Mouse (Mus musculus) intestine, embryonic 16.5 days (tissue): ENCODE results near the gene Pkn2. TPM values are rescaled to one million over a fixed set of nuclear protein-coding genes. Genes with fewer than 3 reads are reported as not detected.

ENCODE experiments used
- ATAC-seq: fragments of 200-750 bp; cut with Nextera tagmentation; 2 replicates; pipeline ENCODE4 v1.8.0; 2017; ENCODE audit warnings: moderate TSS enrichment, moderate library complexity
- H3K27ac ChIP-seq: fragments of 300-500 bp; sonication (generic); 2 replicates; pipeline ENCODE4 v1.5.1; 2014; ENCODE audit warnings: mild to moderate bottlenecking, low read length
- H3K27me3 ChIP-seq: fragments of 300-500 bp; sonication (generic); replicated peaks from 2 replicates; pipeline ENCODE4 v1.6.1; 2014; ENCODE audit warnings: low read length, control low read depth, mixed read lengths; ENCODE audit not compliant: control insufficient read depth, insufficient read depth
- H3K36me3 ChIP-seq: fragments of 300-500 bp; sonication (generic); 2 replicates; pipeline ENCODE4 v1.6.1; 2014; ENCODE audit warnings: low read length, control low read depth; ENCODE audit not compliant: control insufficient read depth, insufficient read depth
- H3K4me1 ChIP-seq: fragments of 300-500 bp; sonication (generic); 2 replicates; pipeline ENCODE4 v1.6.1; 2014; ENCODE audit warnings: low read length, control low read depth, mixed read lengths; ENCODE audit not compliant: control insufficient read depth, insufficient read depth
- H3K4me2 ChIP-seq: fragments of 300-500 bp; sonication (generic); 2 replicates; pipeline ENCODE4 v1.6.1; 2014; ENCODE audit warnings: low read depth, low read length, control low read depth
- H3K4me3 ChIP-seq: fragments of 300-500 bp; sonication (generic); 2 replicates; pipeline ENCODE4 v1.5.1; 2014; ENCODE audit warnings: mild to moderate bottlenecking, low read length
- H3K9ac ChIP-seq: fragments of 300-500 bp; sonication (generic); 2 replicates; pipeline ENCODE4 v1.6.1; 2014; ENCODE audit warnings: low read depth, low read length
- H3K9me3 ChIP-seq: fragments of 300-500 bp; sonication (generic); 2 replicates; pipeline ENCODE4 v1.6.1; 2016; ENCODE audit warnings: low read length, control low read depth; ENCODE audit not compliant: control insufficient read depth
- whole genome bisulfite sequencing: fragments of 180-500 bp; shearing (Covaris S2); extraction: QIAGEN DNeasy Blood & Tissue Kit; methylation state at CpG from one replicate; pipeline ENCODE4 v1.1.7; 2014; 5-methylcytosine and 5-hydroxymethylcytosine counted together
- polyA plus RNA-seq: library from polyadenylated mRNA; unstranded; fragments of >200 nt; fragmentation: Nextera tagmentation; extraction: Ambion mirVana; gene quantifications from 2 replicates; pipeline ENCODE4 v1.2.1, GENCODE M21; 2015

Gene Pkn2
- polyA plus RNA-seq, 1 experiment from 2014 or later: 30.8 TPM

DNA sequence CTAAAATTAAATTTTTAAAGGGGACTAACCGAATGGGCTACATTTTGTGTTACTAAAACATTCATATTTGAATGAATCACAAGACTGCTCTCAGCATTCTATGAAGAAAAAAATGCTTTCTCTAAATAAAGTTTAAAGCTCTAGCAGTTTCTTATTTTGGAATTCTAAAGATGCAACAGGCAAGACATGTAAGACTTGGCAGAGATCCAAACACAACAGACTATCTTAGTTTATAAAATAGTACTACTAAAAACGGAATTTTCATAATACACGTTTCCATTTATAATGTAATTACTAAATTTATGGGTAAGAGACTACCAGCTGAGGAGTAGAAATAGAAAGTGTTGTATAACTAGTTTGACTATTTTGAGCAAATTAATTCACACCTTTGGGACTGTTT lies 30.2 kb downstream of the Pkn2 start:
- H3K4me1 ChIP-seq: no peaks in the 10 kb centered on the region
- H3K27ac ChIP-seq: no peak overlapping the region
- WGBS: 51% methylated on average over 3 of the region's 3 CpGs
- H3K9ac ChIP-seq: no peak overlapping the region
- H3K36me3 ChIP-seq: no peaks in the 10 kb centered on the region
- H3K9me3 ChIP-seq: no peaks in the 10 kb centered on the region
- no peak for ATAC-seq
- no peaks in the 10 kb centered on the region for H3K27me3 ChIP-seq
- H3K4me2 ChIP-seq: no peak overlapping the region
- no peak overlapping the region for H3K4me3 ChIP-seq

DNA sequence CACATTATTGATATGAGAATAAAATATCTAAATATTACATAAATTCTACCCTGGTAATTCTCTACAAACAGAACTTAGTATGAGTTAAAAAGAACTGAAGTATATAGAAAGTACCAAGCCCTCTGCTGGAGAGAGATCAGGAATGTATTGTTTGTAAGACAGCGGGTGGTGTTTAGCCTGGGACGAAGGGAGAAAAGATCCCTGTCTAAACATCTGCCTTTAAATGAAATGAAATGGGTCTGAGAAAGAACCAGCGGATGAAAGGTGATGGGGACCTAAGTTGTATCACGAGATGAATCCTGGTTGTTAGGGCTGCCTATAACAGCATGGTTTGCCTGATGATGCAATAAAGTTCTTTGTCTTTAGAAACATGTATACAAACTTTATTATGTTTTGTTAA lies 41.8 kb downstream of the Pkn2 start:
- Histone ChIP-seq H3K36me3 (0 out of 2 replicates have a peak, but pooled peaks cover 2% of the 10 kb centered on the region), H3K27ac (no peak overlapping the region), H3K4me3 (no peak overlapping the region), H3K9me3 (no peaks in the 10 kb centered on the region), H3K4me1 (0 out of 2 replicates have a peak, but pooled peaks cover 5% of the 10 kb centered on the region), H3K27me3 (no peaks in the 10 kb centered on the region), H3K9ac (no peak overlapping the region), H3K4me2 (no peak overlapping the region)
- WGBS: 61% methylated on average over 4 of the region's 4 CpGs
- ATAC-seq: no peak

DNA sequence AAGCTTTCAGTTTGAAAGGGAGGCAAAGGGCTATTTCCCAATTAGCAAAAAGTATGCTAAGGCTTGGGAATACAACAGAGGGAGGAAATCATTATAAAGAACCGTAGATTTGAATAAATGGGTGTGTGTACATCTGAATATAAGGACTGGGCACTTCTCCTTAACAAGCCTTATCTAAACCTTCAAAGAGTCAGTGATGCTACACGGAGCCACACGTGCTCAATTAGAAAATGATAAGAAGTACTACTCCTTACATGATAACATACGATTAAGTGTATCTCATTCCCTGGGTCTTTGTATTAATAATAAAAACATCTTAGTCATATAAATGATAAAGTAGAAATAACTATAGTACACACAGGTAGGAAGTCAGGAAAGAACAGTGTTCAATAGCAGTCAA lies 47.0 kb downstream of the Pkn2 start:
- Histone ChIP-seq H3K4me3 (no peak overlapping the region), H3K36me3 (0 out of 2 replicates have a peak, but pooled peaks cover 2% of the 10 kb centered on the region), H3K9ac (no peak overlapping the region), H3K4me1 (no peaks in the 10 kb centered on the region), H3K27me3 (no peaks in the 10 kb centered on the region), H3K4me2 (no peak overlapping the region), H3K9me3 (no peaks in the 10 kb centered on the region), H3K27ac (no peak overlapping the region)
- ATAC-seq: no peak
- 87% methylated on average over 4 of the region's 4 CpGs for WGBS

DNA sequence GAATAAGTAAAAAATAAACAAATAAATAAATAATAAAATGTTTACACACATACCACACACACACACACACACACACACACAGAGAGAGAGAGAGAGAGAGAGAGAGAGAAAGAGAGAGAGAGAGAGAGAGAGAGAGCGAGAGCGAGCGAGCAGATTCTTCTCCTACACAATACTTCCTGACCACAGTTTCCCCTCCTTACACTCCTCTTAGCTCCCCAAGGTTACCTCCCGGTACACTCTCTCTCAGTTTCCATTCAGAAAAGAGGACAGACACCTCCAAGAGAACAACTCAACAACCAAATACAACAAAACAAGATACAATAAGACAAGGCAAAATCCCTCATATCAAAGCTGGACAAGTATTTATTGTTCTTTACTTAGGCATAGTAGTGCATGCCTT lies 47.8 kb downstream of the Pkn2 start:
- no peak overlapping the region for H3K9ac ChIP-seq
- no peak overlapping the region for H3K4me3 ChIP-seq
- 0 out of 2 replicates have a peak, but pooled peaks cover 2% of the 10 kb centered on the region for H3K36me3 ChIP-seq
- H3K9me3 ChIP-seq: no peaks in the 10 kb centered on the region
- H3K4me2 ChIP-seq: no peak overlapping the region
- ATAC-seq: no peak
- H3K4me1 ChIP-seq: no peaks in the 10 kb centered on the region
- H3K27me3 ChIP-seq: no peaks in the 10 kb centered on the region
- WGBS: 90% methylated on average over 4 of the region's 4 CpGs
- H3K27ac ChIP-seq: no peak overlapping the region

DNA sequence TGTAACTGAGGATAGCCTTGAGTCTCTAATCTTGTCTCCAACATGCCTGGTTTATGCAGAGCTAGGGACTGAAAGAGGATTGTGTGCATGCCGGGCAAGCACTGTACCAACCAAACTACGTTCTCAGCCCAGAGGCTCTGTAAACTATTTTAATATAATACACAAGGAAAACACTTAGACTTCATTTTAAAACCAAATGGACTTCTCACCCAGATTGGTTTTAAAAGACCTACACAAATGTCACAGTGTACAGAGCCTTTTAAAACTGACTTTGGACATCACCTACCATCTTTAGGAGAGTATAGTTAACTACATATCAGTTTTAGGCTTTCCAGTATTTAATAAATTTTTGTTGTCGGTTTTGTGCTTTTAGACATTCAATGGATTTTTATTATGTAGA lies 48.9 kb downstream of the Pkn2 start:
- Histone ChIP-seq H3K27me3 (no peaks in the 10 kb centered on the region), H3K36me3 (no peaks in the 10 kb centered on the region), H3K4me2 (no peak overlapping the region), H3K27ac (no peak overlapping the region), H3K4me1 (no peaks in the 10 kb centered on the region), H3K9ac (no peak overlapping the region), H3K9me3 (no peaks in the 10 kb centered on the region), H3K4me3 (no peak overlapping the region)
- ATAC-seq: no peak
- WGBS: 90% methylated on average over 3 of the region's 3 CpGs

DNA sequence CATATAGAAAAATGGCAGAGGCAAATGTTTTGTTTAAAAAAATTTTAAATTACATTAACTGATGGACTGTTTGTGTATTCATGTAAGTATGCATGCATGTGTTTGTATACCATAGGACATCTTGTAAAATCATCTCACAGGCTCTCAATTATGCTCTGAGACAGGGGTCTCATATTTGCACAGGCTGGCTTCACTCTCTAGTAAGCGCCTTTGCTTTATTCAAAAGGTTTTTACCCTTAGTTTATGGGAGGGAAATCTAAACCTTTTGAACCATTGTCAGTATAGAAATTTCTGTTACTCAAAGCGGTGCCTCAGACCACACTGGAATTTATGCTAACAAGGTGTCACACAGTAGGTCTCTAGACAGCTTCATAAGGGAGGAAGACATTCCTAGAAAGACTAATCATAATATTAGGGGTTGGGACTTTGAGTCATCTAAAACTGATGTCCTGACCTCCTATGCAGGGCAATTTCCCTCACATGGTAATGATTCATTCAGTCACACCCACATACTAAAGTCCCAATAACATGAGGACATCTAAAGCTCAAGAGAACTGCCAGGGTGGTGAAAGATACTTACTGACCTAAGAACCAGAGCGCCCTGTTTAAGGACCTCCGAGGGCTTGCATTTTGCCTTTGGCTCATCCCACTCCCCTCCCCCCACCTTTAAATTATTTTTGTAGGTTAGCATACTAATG lies 55.2 kb downstream of the Pkn2 start:
- Histone ChIP-seq H3K36me3 (no peaks in the 10 kb centered on the region), H3K9me3 (no peaks in the 10 kb centered on the region), H3K4me3 (no peak overlapping the region), H3K4me1 (no peaks in the 10 kb centered on the region), H3K4me2 (no peak overlapping the region), H3K9ac (no peak overlapping the region), H3K27ac (no peak overlapping the region), H3K27me3 (no peaks in the 10 kb centered on the region)
- ATAC-seq: peak; percentile 82
- WGBS: 92% methylated on average over 4 of the region's 4 CpGs

DNA sequence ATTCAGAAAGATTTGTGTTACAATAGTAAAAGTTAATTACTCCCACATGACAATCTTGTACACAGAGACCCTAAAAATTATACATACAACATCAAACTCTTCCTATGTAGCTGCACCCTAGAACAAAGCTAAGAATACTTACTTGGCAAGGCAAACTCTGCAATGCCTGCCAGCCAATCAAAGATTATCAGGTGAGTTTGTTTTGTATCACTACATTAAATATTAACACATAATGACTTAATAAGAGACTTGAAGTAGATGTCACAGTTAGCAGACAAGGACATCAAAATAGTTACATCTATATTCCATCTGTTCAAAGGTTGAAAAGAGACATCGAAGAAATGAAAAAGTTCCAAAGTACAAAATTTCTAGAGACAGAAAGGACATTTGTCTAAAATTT lies 58.2 kb downstream of the Pkn2 start:
- WGBS: 67% methylated on average over 1 of the region's 1 CpGs
- no peaks in the 10 kb centered on the region for H3K27me3 ChIP-seq
- no peaks in the 10 kb centered on the region for H3K4me1 ChIP-seq
- H3K4me2 ChIP-seq: no peak overlapping the region
- H3K9ac ChIP-seq: no peak overlapping the region
- H3K27ac ChIP-seq: no peak overlapping the region
- H3K4me3 ChIP-seq: no peak overlapping the region
- no peaks in the 10 kb centered on the region for H3K9me3 ChIP-seq
- no peaks in the 10 kb centered on the region for H3K36me3 ChIP-seq
- no peak for ATAC-seq

DNA sequence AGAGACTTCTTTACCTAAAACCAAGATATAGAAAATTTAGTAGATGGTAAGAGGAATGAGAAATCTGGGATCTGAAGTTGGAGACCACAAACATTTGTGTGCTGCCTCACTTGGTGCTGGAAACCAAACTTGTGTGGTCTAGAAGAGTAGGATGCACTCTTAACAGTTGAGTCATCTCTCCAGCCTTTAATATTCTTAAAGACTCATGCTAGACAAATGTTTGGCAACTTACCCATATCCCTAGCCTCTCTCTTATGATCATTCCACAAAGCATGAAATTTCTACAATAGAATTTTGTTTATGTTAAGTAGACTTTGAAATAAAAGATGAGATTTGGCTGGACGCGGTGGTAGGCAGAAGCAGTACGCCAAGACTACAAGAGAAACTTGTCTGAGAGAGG lies 64.3 kb downstream of the Pkn2 start:
- Histone ChIP-seq H3K9me3 (no peaks in the 10 kb centered on the region), H3K36me3 (no peaks in the 10 kb centered on the region), H3K4me2 (no peak overlapping the region), H3K27me3 (no peaks in the 10 kb centered on the region), H3K9ac (no peak overlapping the region), H3K4me3 (no peak overlapping the region), H3K4me1 (no peaks in the 10 kb centered on the region), H3K27ac (no peak overlapping the region)
- WGBS: 92% methylated on average over 3 of the region's 3 CpGs
- no peak for ATAC-seq

DNA sequence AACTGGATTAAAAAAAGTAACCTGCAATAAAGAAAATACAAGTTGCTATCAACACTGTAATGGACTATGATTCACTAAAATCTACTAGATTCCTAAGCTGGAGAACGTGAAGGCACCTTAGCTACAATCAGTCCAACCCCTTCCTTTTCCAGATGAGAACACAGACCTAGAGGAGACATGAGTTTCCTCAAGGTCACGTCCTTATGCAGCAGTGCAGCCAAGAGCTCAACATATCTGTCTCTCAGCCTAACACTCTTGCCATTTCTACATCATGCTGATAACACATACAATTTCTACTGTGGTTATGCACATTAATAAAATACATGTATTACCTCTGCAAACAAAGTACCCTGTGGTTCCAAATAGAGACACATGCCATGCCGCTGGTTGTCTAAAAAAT lies 70.2 kb downstream of the Pkn2 start:
- Histone ChIP-seq H3K36me3 (no peaks in the 10 kb centered on the region; the same call in 1 of the 2 replicates), H3K4me3 (no peak overlapping the region)
- 78% methylated on average over 3 of the region's 3 CpGs for WGBS

DNA sequence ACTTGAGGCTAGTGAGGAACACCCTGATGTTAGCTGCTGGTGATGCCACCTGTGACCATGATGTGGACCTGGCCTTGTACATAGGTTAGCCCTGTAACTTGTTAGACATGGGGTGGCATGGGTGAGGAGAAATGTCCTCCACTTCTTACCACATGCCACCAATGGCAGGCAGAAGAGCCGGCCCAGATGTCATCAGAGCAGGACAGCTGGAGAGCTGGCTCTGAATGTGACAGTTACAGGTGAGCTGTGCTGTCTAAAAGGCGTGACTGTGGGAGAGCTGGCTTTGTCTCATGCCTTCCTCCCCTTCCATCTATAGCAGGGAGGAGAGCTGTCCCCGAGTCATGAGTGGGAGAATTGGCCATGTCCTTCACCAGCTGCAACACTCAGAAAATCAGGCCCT lies 86.2 kb downstream of the Pkn2 start:
- no peak overlapping the region for H3K4me3 ChIP-seq
- peaks cover 7% of the 10 kb centered on the region; the same call in 1 of the 2 replicates for H3K36me3 ChIP-seq
- no peaks in the 10 kb centered on the region for H3K4me1 ChIP-seq
- no peak for ATAC-seq
- 91% methylated on average over 3 of the region's 3 CpGs for WGBS
- H3K27me3 ChIP-seq: no peaks in the 10 kb centered on the region
- no peak overlapping the region for H3K9ac ChIP-seq
- no peaks in the 10 kb centered on the region for H3K9me3 ChIP-seq
- no peak overlapping the region for H3K4me2 ChIP-seq
- H3K27ac ChIP-seq: no peak overlapping the region

More for the DNA sequence above, 70.2 kb downstream of the Pkn2 start:
- H3K4me2 ChIP-seq: no peak overlapping the region
- no peaks in the 10 kb centered on the region for H3K9me3 ChIP-seq
- ATAC-seq: no peak
- H3K9ac ChIP-seq: no peak overlapping the region
- H3K4me1 ChIP-seq: no peaks in the 10 kb centered on the region
- H3K27me3 ChIP-seq: no peaks in the 10 kb centered on the region
- no peak overlapping the region for H3K27ac ChIP-seq
